Comparison of ENCODE assay signal across 9 mouse cellular contexts in the genomic region with DNA sequence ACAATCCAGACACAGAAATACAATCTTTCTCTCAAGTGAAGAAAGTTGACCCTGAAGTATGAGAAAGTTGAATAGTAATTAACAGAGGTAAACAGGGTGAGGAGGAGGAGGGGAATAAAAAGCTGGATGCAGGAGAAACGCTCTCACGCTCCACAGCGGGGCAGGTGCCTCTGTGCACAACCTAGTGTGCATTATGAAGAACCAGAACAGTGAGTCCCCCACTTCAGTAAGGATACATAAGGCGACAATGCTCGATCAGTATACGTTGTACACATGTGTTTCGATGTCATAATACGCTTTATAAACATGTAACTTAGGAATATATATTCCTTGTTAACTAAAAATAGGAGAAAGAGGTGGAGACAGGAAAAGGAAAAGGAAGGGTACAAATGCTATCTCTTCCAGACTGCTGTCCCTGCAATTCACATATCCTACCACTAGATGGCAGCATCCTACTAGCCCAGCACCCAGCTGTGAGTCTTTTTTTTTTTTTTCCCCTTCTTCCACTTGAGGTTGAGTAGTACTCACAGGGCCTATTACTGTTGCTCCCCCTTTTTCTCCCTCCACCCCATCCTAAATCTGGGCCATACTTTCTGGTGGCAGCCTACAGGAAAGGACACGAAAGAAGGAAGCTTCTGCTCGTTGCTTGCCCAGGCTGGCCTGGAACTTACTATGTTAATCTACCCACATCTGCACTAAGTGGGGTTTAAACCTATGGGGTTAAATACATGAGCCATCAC. TPM values are rescaled to one million over a fixed set of nuclear protein-coding genes. Genes with fewer than 3 reads are reported as not detected.
DNase-seq lines count a peak whose midpoint lies in the region; ATAC-seq lines count a peak whose summit lies in the region.
"Had no signal": no experiment of that assay in that cellular context is flagged by ENCODE, and none has a peak within 500 bp of the region (broad histone marks: within the 10 kb centered on the region; RNA-seq: fewer than 3 reads in every experiment).

No protein-coding gene starts in this region.

- no peak for ATAC-seq in midbrain, embryonic 16.5 days
- peak; percentile 75 for ATAC-seq in forebrain, embryonic 15.5 days (replicated peaks)
- 0 out of 2 replicates have a peak, but pooled peaks have one; percentile 60 for ATAC-seq in hindbrain, embryonic 16.5 days
- peak; percentile 63; the same call in 1 of the 2 replicates for ATAC-seq in limb, embryonic 12.5 days (ENCODE audit: insufficient number of reproducible peaks, insufficient read depth, low FRiP score, low TSS enrichment, low read depth)

- no peaks in the 10 kb centered on the region for H3K9me3 ChIP-seq in midbrain, embryonic 10.5 days (replicated peaks)
- H3K9me3 ChIP-seq in midbrain, embryonic 16.5 days (replicated peaks; ENCODE audit: control insufficient read depth, low read length, poor library complexity, severe bottlenecking) = no peaks in the 10 kb centered on the region
- H3K9me3 ChIP-seq in forebrain, embryonic 15.5 days = no peaks in the 10 kb centered on the region
- H3K9me3 ChIP-seq in hindbrain, embryonic 16.5 days (ENCODE audit: control insufficient read depth, low read length) = no peaks in the 10 kb centered on the region
- H3K9me3 ChIP-seq in limb, embryonic 12.5 days = no peaks in the 10 kb centered on the region
- H3K9me3 ChIP-seq: stomach, embryonic 15.5 days had no signal

- H3K4me1 ChIP-seq in midbrain, embryonic 10.5 days = no peaks in the 10 kb centered on the region
- H3K4me1 ChIP-seq in midbrain, embryonic 16.5 days (ENCODE audit: control insufficient read depth, insufficient read depth, low read length) = no peaks in the 10 kb centered on the region
- no peaks in the 10 kb centered on the region for H3K4me1 ChIP-seq in forebrain, embryonic 15.5 days
- H3K4me1 ChIP-seq in hindbrain, embryonic 16.5 days (ENCODE audit: control insufficient read depth, insufficient read depth, low read depth, low read length) = no peaks in the 10 kb centered on the region
- no peaks in the 10 kb centered on the region for H3K4me1 ChIP-seq in limb, embryonic 12.5 days (replicated peaks)
- H3K4me1 ChIP-seq: stomach, embryonic 15.5 days had no signal

- WGBS in midbrain, embryonic 10.5 days = 79% methylated on average over 10 of the region's 10 CpGs
- WGBS in midbrain, embryonic 16.5 days = 81% methylated on average over 10 of the region's 10 CpGs
- WGBS in forebrain, embryonic 15.5 days = 82% methylated on average over 10 of the region's 10 CpGs
- 83% methylated on average over 10 of the region's 10 CpGs for WGBS in hindbrain, embryonic 16.5 days
- 80% methylated on average over 10 of the region's 10 CpGs for WGBS in limb, embryonic 12.5 days

- H3K4me2 ChIP-seq in midbrain, embryonic 16.5 days (ENCODE audit: low read length) = no peak overlapping the region
- H3K4me2 ChIP-seq in forebrain, embryonic 15.5 days (replicated peaks) = no peak overlapping the region
- no peak overlapping the region for H3K4me2 ChIP-seq in hindbrain, embryonic 16.5 days (ENCODE audit: low read length)
- H3K4me2 ChIP-seq in limb, embryonic 12.5 days = no peak overlapping the region
- H3K4me2 ChIP-seq: stomach, embryonic 15.5 days had no signal

- no peak overlapping the region for H3K9ac ChIP-seq in midbrain, embryonic 16.5 days (ENCODE audit: low read depth, low read length)
- no peak overlapping the region for H3K9ac ChIP-seq in forebrain, embryonic 15.5 days (replicated peaks)
- no peak overlapping the region for H3K9ac ChIP-seq in hindbrain, embryonic 16.5 days (ENCODE audit: low read depth, low read length)
- H3K9ac ChIP-seq in limb, embryonic 12.5 days (replicated peaks) = no peak overlapping the region
- H3K9ac ChIP-seq: stomach, embryonic 15.5 days had no signal

- no peaks in the 10 kb centered on the region for H3K27me3 ChIP-seq in midbrain, embryonic 10.5 days (ENCODE audit: low read depth, poor library complexity, severe bottlenecking)
- no peaks in the 10 kb centered on the region for H3K27me3 ChIP-seq in midbrain, embryonic 16.5 days (ENCODE audit: control insufficient read depth, insufficient read depth, low read depth, low read length)
- H3K27me3 ChIP-seq in forebrain, embryonic 15.5 days = no peaks in the 10 kb centered on the region
- no peaks in the 10 kb centered on the region for H3K27me3 ChIP-seq in hindbrain, embryonic 16.5 days (replicated peaks; ENCODE audit: control insufficient read depth, insufficient read depth, low read length)
- H3K27me3 ChIP-seq in limb, embryonic 12.5 days = no peaks in the 10 kb centered on the region
- H3K27me3 ChIP-seq: stomach, embryonic 15.5 days had no signal

- H3K4me3 ChIP-seq in midbrain, embryonic 10.5 days = no peak overlapping the region
- H3K4me3 ChIP-seq in midbrain, embryonic 16.5 days (ENCODE audit: low read depth, low read length) = no peak overlapping the region
- no peak overlapping the region for H3K4me3 ChIP-seq in forebrain, embryonic 15.5 days
- no peak overlapping the region for H3K4me3 ChIP-seq in hindbrain, embryonic 16.5 days (ENCODE audit: low read length)
- H3K4me3 ChIP-seq in limb, embryonic 12.5 days (replicated peaks) = no peak overlapping the region
- H3K4me3 ChIP-seq: stomach, embryonic 15.5 days had no signal

- H3K36me3 ChIP-seq in midbrain, embryonic 10.5 days = peaks cover 70% of the 10 kb centered on the region
- H3K36me3 ChIP-seq in midbrain, embryonic 16.5 days (ENCODE audit: control insufficient read depth, insufficient read depth, low read length) = peaks cover 3% of the 10 kb centered on the region; the same call in 1 of the 2 replicates
- peaks cover 34% of the 10 kb centered on the region for H3K36me3 ChIP-seq in forebrain, embryonic 15.5 days
- H3K36me3 ChIP-seq in hindbrain, embryonic 16.5 days (ENCODE audit: control insufficient read depth, insufficient read depth, low read length) = 0 out of 2 replicates have a peak, but pooled peaks cover 3% of the 10 kb centered on the region
- peaks cover 65% of the 10 kb centered on the region for H3K36me3 ChIP-seq in limb, embryonic 12.5 days

- H3K27ac ChIP-seq in midbrain, embryonic 10.5 days (replicated peaks) = no peak overlapping the region
- H3K27ac ChIP-seq in midbrain, embryonic 16.5 days (ENCODE audit: low read length) = no peak overlapping the region
- no peak overlapping the region for H3K27ac ChIP-seq in forebrain, embryonic 15.5 days (replicated peaks)
- no peak overlapping the region for H3K27ac ChIP-seq in hindbrain, embryonic 16.5 days (ENCODE audit: low read depth, low read length)
- H3K27ac ChIP-seq in limb, embryonic 12.5 days = no peak overlapping the region
- H3K27ac ChIP-seq: stomach, embryonic 15.5 days had no signal

- peak; percentile 41 for DNase-seq in midbrain, embryonic 10.5 days (ENCODE audit: low spot score)
- DNase-seq in adrenal gland, postnatal 10 days = peak; percentile 51
- DNase-seq in natural killer cell, adult 2 months (ENCODE audit: low spot score in 2 of 2) = peak; percentile 19 to 42
- DNase-seq in thymus, postnatal 36 days = peak; percentile 31

RNA-seq across cellular contexts. Expression of gene Mtr, which starts 47.7 kb away (rescaled TPM):
- polyA plus RNA-seq in midbrain, embryonic 10.5 days (2016; fragmentation: Nextera tagmentation; extraction: Ambion mirVana) = 15.0 and 16.5 TPM in 2 replicates
- 3.2 and 4.0 TPM in 2 replicates for polyA plus RNA-seq in midbrain, embryonic 16.5 days (2015; fragmentation: Nextera tagmentation; extraction: Ambion mirVana)
- total RNA-seq in adrenal gland, postnatal 10 days (2021) = 10 to 100 TPM; 16.4 to 23.7 TPM
- polyA plus RNA-seq in forebrain, embryonic 15.5 days (2015; fragmentation: Nextera tagmentation; extraction: Ambion mirVana) = 5.7 and 5.9 TPM in 2 replicates
- polyA plus RNA-seq in hindbrain, embryonic 16.5 days (2015; fragmentation: Nextera tagmentation; extraction: Ambion mirVana) = 3.1 and 3.4 TPM in 2 replicates
- 24.5 and 25.6 TPM in 2 replicates for polyA plus RNA-seq in limb, embryonic 12.5 days (2016; fragmentation: Nextera tagmentation; extraction: Ambion mirVana)
